Mouse (Mus musculus) limb, embryonic 15.5 days (tissue): ENCODE data around the gene Bcar3. TPM values are rescaled to one million over a fixed set of nuclear protein-coding genes. Genes with fewer than 3 reads are reported as not detected.
A peak's percentile ranks its signal among the peaks of the same experiment; 100 is the strongest.

ENCODE experiments used
- ATAC-seq: fragments of 200-750 bp; cut with Nextera tagmentation; 2 replicates; pipeline ENCODE4 v1.8.0; 2017; ENCODE audit warnings: low read depth, moderate TSS enrichment; ENCODE audit not compliant: insufficient number of reproducible peaks, low FRiP score, low TSS enrichment
- H3K27ac ChIP-seq: fragments of 300-500 bp; sonication (generic); 2 replicates; pipeline ENCODE4 v1.5.1; 2015; ENCODE audit warnings: moderate library complexity, mild to moderate bottlenecking, inconsistent platforms
- H3K27me3 ChIP-seq: fragments of 300-500 bp; sonication (generic); 2 replicates; pipeline ENCODE4 v1.6.1; 2015; ENCODE audit warnings: inconsistent platforms
- H3K36me3 ChIP-seq: fragments of 300-500 bp; sonication (generic); 2 replicates; pipeline ENCODE4 v1.6.1; 2015; ENCODE audit warnings: inconsistent platforms
- H3K4me1 ChIP-seq: fragments of 300-500 bp; sonication (generic); 2 replicates; pipeline ENCODE4 v1.6.1; 2015; ENCODE audit warnings: inconsistent platforms
- H3K4me2 ChIP-seq: fragments of 300-500 bp; sonication (generic); 2 replicates; pipeline ENCODE4 v1.6.1; 2015; ENCODE audit warnings: mild to moderate bottlenecking, inconsistent platforms
- H3K4me3 ChIP-seq: fragments of 300-500 bp; sonication (generic); 2 replicates; pipeline ENCODE4 v1.5.1; 2015; ENCODE audit warnings: mild to moderate bottlenecking, inconsistent platforms
- H3K9ac ChIP-seq: fragments of 300-500 bp; sonication (generic); 2 replicates; pipeline ENCODE4 v1.6.1; 2015; ENCODE audit warnings: inconsistent platforms
- H3K9me3 ChIP-seq: fragments of 300-500 bp; sonication (generic); 2 replicates; pipeline ENCODE4 v1.6.1; 2016; ENCODE audit warnings: inconsistent platforms
- WGBS: fragments of 180-500 bp; shearing (Covaris S2); methylation state at CpG from one replicate; pipeline ENCODE4 v1.1.7; 2015; 5-methylcytosine and 5-hydroxymethylcytosine counted together
- polyA plus RNA-seq: library from polyadenylated mRNA; unstranded; fragments of >200 nt; fragmentation: Nextera tagmentation; extraction: Ambion mirVana; gene quantifications from 2 replicates; pipeline ENCODE4 v1.2.1, GENCODE M21; 2015

The Bcar3 gene
- polyA plus RNA-seq, 1 experiment from 2014 or later, result 7.8 TPM

DNA sequence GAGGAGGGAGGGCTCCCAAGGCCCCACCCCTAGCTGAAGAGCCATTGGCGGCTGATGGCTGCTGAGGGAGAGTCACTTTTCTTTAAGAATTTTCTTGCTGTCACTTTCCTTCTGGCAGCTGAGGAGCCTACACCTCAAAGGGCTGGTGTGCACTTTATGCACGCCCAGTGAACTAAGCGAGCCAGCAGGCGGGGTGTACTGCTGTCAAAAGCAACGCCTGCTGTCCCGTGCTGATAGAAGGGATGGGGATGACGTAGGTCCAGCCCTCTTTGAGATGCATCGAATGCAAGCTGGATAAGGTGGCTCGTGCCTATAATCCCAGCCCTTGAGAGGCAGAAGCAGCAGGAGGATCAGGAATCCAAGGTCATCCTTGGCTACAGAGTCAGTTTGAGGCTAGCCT, 207.0 kb downstream of the Bcar3 start:
- WGBS, result 86% methylated on average over 9 of the region's 9 CpGs
- no peak overlapping the region for H3K27ac ChIP-seq
- no peaks in the 10 kb centered on the region for H3K27me3 ChIP-seq

DNA sequence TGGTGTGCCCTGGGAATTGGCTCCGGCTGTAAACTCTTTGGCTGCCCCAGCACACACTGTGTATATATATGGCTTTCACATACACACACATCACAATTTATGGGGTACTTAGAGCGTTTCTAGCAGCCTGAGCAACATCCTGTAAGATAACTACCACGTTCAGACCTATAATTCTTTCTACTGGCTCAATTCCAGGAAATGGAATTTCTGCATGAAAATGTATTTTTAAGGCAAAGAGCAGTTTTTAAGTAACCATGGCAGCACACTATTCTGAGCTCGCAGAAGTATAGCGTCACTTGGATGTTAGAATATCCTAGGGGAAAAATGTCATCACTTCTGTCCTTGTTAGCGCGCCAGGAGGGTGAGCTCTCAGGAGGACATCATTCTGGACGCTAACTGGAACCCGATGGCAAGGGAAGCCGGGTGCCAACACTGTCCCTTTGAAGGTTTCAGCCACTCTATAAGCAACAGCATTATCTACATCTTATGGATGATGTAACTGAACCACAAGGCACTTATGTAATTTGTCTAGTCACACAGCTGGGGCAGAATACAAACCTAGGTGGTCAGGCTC, 212.5 kb downstream of the Bcar3 start:
- 28% methylated on average over 10 of the region's 10 CpGs for WGBS
- Histone ChIP-seq H3K36me3 (no peaks in the 10 kb centered on the region), H3K4me1 (peaks cover 41% of the 10 kb centered on the region), H3K4me3 (no peak overlapping the region), H3K27me3 (no peaks in the 10 kb centered on the region), H3K4me2 (no peak overlapping the region), H3K27ac (peak overlapping the region; percentile 33; the same call in 1 of the 2 replicates), H3K9me3 (no peaks in the 10 kb centered on the region), H3K9ac (no peak overlapping the region)
- ATAC-seq, result peak; percentile 47; the same call in 1 of the 2 replicates

More for the DNA sequence above, 207.0 kb downstream of the Bcar3 start:
- Histone ChIP-seq H3K4me2 (no peak overlapping the region), H3K4me3 (no peak overlapping the region), H3K36me3 (no peaks in the 10 kb centered on the region), H3K4me1 (peaks cover 22% of the 10 kb centered on the region), H3K9ac (no peak overlapping the region), H3K9me3 (no peaks in the 10 kb centered on the region)
- ATAC-seq, result no peak

DNA sequence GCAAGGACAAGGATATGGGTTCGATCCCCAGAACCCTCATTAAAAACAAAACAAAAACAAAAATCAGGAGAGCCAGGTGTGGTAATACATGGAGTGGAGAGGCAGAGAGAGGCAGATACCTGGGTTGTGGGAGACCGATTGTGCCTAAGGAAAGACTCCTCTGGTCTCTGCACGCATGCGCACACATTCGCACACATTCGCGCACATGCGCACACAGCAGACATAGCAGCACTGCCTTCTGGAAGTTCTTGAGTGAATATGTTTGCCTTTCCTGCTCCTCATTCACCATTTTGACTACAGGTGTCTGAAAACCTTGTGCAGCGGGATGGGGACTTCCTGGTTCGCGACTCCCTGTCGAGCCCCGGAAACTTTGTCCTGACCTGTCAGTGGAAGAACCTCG, 213.9 kb downstream of the Bcar3 start:
- Histone ChIP-seq H3K4me1 (peaks cover 43% of the 10 kb centered on the region), H3K9me3 (no peaks in the 10 kb centered on the region), H3K36me3 (0 out of 2 replicates have a peak, but pooled peaks cover 1% of the 10 kb centered on the region), H3K4me2 (no peak overlapping the region), H3K27me3 (no peaks in the 10 kb centered on the region), H3K27ac (no peak overlapping the region), H3K9ac (no peak overlapping the region), H3K4me3 (no peak overlapping the region)
- 97% methylated on average over 14 of the region's 14 CpGs for WGBS
- ATAC-seq, result no peak

DNA sequence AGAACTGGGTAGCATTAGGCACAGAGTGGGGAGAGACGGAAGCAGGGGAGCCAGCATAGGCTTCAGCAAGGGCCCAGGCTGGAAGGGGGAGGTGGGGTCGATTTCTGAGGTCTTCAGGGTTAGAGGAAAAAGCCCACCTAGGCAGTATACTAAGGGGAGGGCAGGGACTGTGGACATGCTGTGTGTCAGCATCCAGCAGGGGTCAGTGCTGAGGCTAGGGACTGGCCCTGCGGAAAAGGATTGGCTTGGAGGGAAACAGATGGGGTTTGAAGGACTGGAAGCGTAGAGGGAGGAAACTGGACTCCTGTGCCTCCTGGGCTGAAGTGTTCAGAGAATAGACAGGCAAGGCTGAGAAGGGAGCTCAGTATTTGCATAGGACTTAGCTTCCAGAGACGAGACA, 215.1 kb downstream of the Bcar3 start:
- Histone ChIP-seq H3K9ac (no peak overlapping the region), H3K9me3 (no peaks in the 10 kb centered on the region), H3K27ac (0 out of 2 replicates have a peak overlapping the region, but pooled peaks have one; percentile 33), H3K4me1 (peaks cover 43% of the 10 kb centered on the region), H3K27me3 (no peaks in the 10 kb centered on the region), H3K4me3 (no peak overlapping the region), H3K36me3 (0 out of 2 replicates have a peak, but pooled peaks cover 3% of the 10 kb centered on the region), H3K4me2 (no peak overlapping the region)
- ATAC-seq, result no peak
- WGBS, result 28% methylated on average over 5 of the region's 5 CpGs

DNA sequence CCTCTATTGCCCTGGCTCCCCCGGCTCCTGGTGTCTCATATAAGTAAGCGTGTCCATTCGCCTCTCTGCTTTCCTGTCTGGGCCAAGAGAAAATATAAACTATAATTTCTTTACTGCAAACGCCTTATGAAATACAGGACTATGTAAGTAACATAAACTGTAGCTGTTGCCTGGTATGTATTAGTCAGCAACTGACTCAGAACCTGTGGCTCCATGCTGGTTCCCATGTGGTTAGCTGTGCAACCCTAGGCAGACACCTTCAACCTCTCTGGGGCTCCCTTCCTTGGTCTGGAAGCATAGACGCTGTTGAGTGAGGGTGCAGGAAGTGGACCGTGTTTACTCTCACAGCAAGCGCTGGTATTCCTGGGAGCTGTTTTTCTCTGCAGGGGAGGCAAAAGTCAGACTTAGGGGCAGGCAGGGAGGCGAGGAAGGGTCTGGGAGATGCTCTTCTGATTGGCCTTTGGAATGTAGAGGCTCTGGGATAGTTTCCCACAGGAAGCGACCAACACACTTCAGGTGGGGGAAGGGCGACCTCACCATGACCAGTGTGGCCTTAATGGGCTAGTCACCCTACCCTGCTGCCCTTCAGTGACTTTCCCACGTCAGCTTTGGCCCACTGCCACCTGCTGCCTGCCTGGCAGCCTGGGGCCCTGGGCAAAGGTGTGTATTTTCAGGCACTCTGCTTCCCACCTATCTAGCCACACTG, 215.8 kb downstream of the Bcar3 start:
- WGBS, result 57% methylated on average over 11 of the region's 11 CpGs
- Histone ChIP-seq H3K4me2 (no peak overlapping the region), H3K27ac (0 out of 2 replicates have a peak overlapping the region, but pooled peaks have one; percentile 33), H3K4me1 (peaks cover 40% of the 10 kb centered on the region), H3K9ac (no peak overlapping the region), H3K36me3 (0 out of 2 replicates have a peak, but pooled peaks cover 3% of the 10 kb centered on the region), H3K9me3 (no peaks in the 10 kb centered on the region), H3K4me3 (no peak overlapping the region), H3K27me3 (no peaks in the 10 kb centered on the region)
- no peak for ATAC-seq

DNA sequence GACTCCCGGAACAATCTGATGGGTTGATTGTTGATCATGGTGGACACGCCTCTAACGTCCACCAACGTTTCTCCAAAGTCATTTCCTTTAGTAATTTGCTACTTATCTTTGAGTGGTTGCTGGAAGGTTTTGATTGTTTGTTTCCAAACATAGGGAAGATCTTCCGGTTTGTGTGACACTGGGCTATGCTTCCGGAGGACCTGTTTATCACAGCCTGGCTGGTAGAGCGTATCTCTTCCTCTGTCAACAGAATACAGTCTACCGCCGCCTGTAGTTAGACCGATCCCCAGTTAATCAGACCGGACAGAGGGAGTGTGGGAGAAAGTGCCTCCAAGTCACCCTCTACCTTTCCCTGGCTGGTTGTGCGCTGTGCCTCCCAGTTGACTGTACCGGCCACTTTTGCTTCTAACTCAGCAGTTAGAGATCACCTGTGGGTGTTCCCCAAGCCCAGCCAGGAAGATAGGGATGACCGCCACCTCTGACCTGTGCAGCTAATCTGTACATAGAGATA, 216.4 kb downstream of the Bcar3 start:
- WGBS, result 85% methylated on average over 14 of the region's 14 CpGs
- H3K4me3 ChIP-seq, result no peak overlapping the region
- no peaks in the 10 kb centered on the region for H3K9me3 ChIP-seq
- no peak for ATAC-seq
- peaks cover 43% of the 10 kb centered on the region for H3K4me1 ChIP-seq
- H3K36me3 ChIP-seq, result 0 out of 2 replicates have a peak, but pooled peaks cover 3% of the 10 kb centered on the region
- H3K4me2 ChIP-seq, result no peak overlapping the region
- no peak overlapping the region for H3K27ac ChIP-seq
- no peak overlapping the region for H3K9ac ChIP-seq
- no peaks in the 10 kb centered on the region for H3K27me3 ChIP-seq

DNA sequence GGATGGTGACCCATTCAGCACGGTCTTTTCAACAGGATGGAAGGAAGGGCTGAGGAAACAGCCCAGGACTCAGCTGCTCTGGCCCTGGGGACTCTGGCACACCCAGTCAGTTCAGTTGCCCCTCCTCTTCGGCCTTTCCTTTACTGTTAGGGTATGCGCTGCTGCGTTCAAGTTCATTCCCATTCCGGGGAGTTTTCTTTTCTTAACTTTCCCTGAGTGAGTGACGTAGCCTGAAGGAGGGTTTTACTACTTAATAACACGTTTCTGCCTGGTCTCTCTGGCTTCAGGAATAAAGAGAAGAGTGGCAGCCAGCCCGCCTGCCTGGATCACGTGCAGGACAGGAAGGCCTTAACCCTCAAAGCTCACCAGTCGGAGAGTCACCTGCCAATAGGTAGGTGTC, 217.0 kb downstream of the Bcar3 start:
- Histone ChIP-seq H3K9ac (no peak overlapping the region), H3K27me3 (peaks cover 3% of the 10 kb centered on the region; the same call in 1 of the 2 replicates), H3K4me1 (peaks cover 49% of the 10 kb centered on the region), H3K36me3 (0 out of 2 replicates have a peak, but pooled peaks cover 3% of the 10 kb centered on the region), H3K27ac (no peak overlapping the region; the same call in 1 of the 2 replicates), H3K4me3 (no peak overlapping the region), H3K4me2 (0 out of 2 replicates have a peak overlapping the region, but pooled peaks have one; percentile 22), H3K9me3 (no peaks in the 10 kb centered on the region)
- no peak for ATAC-seq
- WGBS, result 22% methylated on average over 10 of the region's 10 CpGs

DNA sequence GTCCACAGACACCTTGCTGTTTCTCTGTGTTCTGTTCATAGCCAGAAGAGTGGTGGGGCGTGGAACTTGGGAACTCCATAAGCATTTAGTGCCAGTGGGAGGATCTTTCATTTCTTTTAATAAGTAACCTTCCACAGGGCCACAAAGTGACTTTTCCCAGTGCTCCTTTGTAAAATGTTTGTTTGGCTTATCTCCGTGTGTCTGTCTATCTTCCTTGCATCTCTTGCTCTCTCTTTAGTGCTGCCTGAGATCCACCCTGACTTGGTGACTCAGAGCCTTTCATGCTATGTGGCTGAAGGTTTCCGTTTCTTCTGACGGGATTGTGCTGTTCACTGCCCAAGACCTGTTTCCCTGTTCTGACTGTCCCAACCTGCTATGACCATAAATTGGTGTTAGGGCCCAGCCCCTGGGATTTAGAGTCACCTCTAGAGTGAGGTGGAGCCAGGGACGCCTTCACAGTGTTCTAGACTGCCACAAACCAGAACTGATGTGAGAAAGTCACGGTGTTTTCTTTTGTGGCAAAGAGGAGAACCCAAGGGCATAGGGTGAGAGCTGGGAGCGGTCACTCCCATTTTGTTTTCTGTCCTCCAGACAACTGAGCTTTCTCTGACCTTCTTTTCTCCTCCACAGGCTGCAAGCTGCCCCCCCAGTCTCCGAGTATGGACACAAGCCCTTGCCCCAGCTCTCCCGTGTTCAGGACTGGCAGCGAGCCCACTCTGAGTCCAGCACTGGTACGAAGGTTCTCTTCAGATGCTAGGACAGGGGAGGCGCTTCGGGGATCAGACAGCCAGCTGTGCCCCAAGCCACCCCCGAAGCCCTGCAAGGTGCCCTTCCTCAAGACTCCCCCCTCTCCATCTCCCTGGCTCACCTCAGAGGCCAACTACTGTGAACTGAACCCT, 218.0 kb downstream of the Bcar3 start:
- Histone ChIP-seq H3K9me3 (no peaks in the 10 kb centered on the region), H3K9ac (no peak overlapping the region), H3K4me1 (peaks cover 49% of the 10 kb centered on the region), H3K36me3 (0 out of 2 replicates have a peak, but pooled peaks cover 3% of the 10 kb centered on the region), H3K4me2 (no peak overlapping the region), H3K27me3 (peaks cover 6% of the 10 kb centered on the region; the same call in 1 of the 2 replicates), H3K27ac (no peak overlapping the region), H3K4me3 (no peak overlapping the region)
- ATAC-seq, result no peak
- 77% methylated on average over 14 of the region's 14 CpGs for WGBS

DNA sequence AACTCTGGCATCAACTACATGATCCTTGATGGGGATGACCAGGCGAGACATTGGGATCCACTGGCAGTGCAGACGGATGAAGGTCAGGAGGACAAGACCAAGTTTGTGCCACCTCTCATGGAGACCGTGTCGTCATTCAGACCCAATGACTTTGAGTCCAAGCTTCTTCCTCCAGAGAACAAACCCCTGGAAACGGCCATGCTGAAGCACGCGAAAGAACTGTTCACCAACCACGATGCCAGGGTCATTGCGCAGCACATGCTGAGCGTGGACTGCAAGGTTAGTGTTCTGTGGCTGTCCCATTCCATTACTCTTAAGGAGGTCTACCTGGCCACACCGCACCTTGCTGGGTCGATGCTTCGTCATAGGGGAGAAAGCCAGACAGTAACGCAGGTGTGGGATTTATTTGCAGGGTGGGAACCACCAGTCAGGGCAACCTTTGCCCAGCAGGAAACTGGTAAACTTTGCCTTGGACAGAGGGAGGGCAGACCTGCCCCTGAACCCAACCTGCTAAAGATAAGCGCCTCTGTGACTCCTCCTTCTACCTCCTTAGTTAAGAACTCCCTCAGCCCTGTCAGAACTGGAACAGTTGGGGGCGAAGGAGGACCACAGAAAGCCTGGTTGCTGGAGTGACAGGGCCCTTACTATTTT, 218.9 kb downstream of the Bcar3 start:
- H3K4me3 ChIP-seq, result no peak overlapping the region
- 0 out of 2 replicates have a peak, but pooled peaks cover 3% of the 10 kb centered on the region for H3K36me3 ChIP-seq
- no peak overlapping the region for H3K4me2 ChIP-seq
- no peak overlapping the region for H3K27ac ChIP-seq
- peaks cover 6% of the 10 kb centered on the region; the same call in 1 of the 2 replicates for H3K27me3 ChIP-seq
- H3K9me3 ChIP-seq, result no peaks in the 10 kb centered on the region
- WGBS, result 90% methylated on average over 16 of the region's 16 CpGs
- H3K9ac ChIP-seq, result no peak overlapping the region
- ATAC-seq, result no peak
- H3K4me1 ChIP-seq, result peaks cover 57% of the 10 kb centered on the region

DNA sequence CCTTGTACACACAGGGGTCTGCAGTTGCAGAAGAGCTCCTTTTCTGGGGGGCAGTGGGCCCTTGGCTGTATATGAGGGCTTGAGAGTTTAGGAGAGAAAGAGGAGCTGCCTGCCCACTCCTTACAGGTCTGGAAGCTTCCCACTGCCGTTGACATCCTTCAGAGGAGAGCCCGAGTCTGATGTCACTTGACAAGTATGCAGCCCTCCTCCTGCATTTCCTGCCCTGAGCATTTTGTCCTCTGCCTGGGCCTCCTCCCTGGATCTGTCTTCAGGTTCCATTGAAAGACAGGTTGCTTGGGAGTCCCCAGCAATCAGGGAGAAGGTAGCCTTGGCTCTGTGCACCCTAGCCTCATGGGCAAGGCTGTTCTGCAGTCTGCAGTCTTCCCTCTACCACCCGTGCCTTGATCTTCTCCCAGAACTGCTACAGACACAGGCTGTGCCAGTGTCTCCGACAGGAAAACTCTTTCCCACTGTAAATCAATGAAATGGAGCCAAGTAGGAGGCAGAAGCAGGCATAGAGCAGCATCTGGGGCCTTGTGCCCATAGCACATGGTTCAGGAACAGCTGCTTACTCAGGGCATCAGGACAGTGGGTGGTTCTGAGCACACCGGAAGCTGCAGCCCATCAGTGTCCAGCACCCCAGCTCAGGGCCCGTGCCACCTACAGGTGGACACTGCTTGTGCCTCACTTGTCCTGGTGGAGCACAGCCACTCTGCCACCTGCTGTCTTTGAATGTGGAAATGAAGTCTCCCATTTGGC, 221.8 kb downstream of the Bcar3 start:
- WGBS, result 62% methylated on average over 6 of the region's 6 CpGs
- H3K9me3 ChIP-seq, result no peaks in the 10 kb centered on the region
- no peak overlapping the region for H3K27ac ChIP-seq
- H3K27me3 ChIP-seq, result peaks cover 6% of the 10 kb centered on the region
- peaks cover 57% of the 10 kb centered on the region for H3K4me1 ChIP-seq
- no peak overlapping the region for H3K9ac ChIP-seq
- 0 out of 2 replicates have a peak, but pooled peaks cover 3% of the 10 kb centered on the region for H3K36me3 ChIP-seq
- no peak overlapping the region for H3K4me2 ChIP-seq
- no peak overlapping the region for H3K4me3 ChIP-seq
- ATAC-seq, result no peak
